Mouse (Mus musculus) urinary bladder, postnatal 4 days (tissue): ENCODE measurements at regions not wholly inside any gene's neighbourhood (a gene's known extent, or its start where the extent isn't known, plus 50 kb on each side); places are given as distances from the start of the nearest gene placed in this dataset.
A peak's percentile ranks its signal among the peaks of the same experiment; 100 is the strongest.

Experiments used
- DNase-seq, 2 experiments: peaks; one replicate each; pipeline ENCODE4 v3.0.0; 2021 to 2022; ENCODE audit warnings: low spot score in 2 of 2

GRCm38 (mm10) chrX:16421159-16421558 is 101.5 kb upstream of the Cypt1 start:
- DNase-seq = no peak

- DNase-seq = no peak
Observed at GRCm38 (mm10) chrX:16421663-16422062, 101.0 kb upstream of the Cypt1 start.

- DNase-seq = no peak
Observed at GRCm38 (mm10) chrX:16438088-16438487, 84.6 kb upstream of the Cypt1 start.

- peak in 1 of 2 experiments; percentile 16 for DNase-seq
Observed at GRCm38 (mm10) chrX:16450496-16451078, 72.1 kb upstream of the Cypt1 start.
